Mouse (Mus musculus) megakaryocyte-erythroid progenitor cell, adult 5-6 weeks (primary cell): Measurements from ENCODE around the gene Casp9. TPM values are rescaled to one million over a fixed set of nuclear protein-coding genes. Genes with fewer than 3 reads are reported as not detected.
A peak's percentile ranks its signal among the peaks of the same experiment; 100 is the strongest.

Experiments
- ATAC-seq: replicated peaks from 2 replicates; pipeline ENCODE4 v1.8.0; 2016; ENCODE audit warnings: mild to moderate bottlenecking, inconsistent platforms; ENCODE audit not compliant: severe bottlenecking, poor library complexity, low FRiP score, low TSS enrichment
- total RNA-seq, 2 experiments: library from RNA; stranded (forward) in 1 of 2; stranded (reverse) in 1 of 2; fragments of 200-1000, 215-1000 nt in 1 of 2; fragments of >200 nt in 1 of 2; fragmentation: Nextera tagmentation in 1 of 2; gene quantifications; 2 replicates each; pipeline ENCODE4 v1.2.3; 2014 to 2017

Casp9 gene
- 16.5 and 17.0 TPM in 2 replicates for total RNA-seq (2014; fragmentation: Nextera tagmentation)
- total RNA-seq (2017): 11.4 and 18.1 TPM in 2 replicates

GRCm38 (mm10) chr4:141793282-141794151 lies at the start of gene Casp9:
Gene Casp9, plus strand, starts transcription at chr4:141793612.
- ATAC-seq: peak; percentile 77

DNA sequence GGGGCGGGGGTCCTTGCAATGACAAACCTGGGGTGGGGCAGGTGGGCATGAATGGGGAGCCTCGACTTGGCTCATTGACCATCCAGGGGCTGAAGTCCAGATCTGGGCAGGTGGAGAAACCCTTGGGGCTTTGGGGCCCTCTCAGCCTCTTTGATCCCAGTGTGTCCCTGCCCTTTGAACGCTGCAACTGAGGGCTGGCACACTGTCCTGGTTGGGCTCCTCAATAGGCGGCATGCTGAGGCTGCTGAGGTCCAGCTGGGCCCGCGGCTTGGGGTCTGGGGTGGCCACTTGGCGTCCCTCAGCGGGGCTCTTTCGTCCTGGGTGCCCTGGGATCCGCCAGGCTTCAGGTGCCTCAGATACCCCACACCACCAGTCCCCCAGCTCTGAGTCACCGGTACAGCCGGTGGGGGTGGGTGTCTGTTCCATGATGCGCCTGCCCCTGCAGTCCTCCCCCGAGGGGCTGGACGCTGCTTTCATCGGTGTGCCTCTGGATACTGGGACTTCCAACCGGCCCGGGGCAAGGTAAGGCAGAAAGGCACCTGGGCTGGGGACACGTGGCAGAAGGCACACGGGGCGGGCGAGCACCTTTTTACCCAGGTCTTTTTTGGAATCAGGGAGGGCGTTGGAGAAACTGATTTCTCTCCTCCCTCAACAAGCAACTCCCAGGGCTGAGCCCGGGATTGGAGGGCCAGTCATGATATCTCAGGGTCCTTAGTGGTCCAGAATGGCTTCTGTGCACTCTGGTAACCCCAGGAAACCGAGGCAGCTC lies 46.6 kb upstream of the Casp9 start, which contains the start of gene Agmat:
Agmat (plus strand) TSS at position 95 of the 769 bp plus-strand sequence.
- no peak for ATAC-seq

GRCm38 (mm10) chr4:141749557-141749956 lies 43.9 kb upstream of the Casp9 start:
- ATAC-seq: no peak

DNA sequence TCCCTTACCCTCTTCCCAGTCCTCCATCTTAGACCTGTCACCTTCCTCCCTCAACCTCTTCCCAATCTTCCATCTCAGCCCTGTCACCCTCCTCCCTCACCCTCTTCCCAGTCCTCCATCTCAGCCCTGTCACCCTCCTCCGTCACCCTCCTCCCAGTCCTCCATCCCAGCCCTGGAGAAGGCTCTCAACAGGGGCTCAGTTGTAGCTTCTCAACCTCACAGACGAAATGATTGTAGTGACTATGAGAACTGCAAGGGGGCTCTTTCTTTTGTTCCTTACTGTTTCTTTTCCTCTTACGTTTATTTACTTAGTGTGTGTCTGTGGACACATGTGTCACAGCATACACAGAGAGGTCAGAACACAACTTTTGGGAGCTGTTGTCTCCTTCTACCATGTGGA lies 42.6 kb upstream of the Casp9 start:
- ATAC-seq: no peak; the same call in 1 of the 2 replicates

DNA sequence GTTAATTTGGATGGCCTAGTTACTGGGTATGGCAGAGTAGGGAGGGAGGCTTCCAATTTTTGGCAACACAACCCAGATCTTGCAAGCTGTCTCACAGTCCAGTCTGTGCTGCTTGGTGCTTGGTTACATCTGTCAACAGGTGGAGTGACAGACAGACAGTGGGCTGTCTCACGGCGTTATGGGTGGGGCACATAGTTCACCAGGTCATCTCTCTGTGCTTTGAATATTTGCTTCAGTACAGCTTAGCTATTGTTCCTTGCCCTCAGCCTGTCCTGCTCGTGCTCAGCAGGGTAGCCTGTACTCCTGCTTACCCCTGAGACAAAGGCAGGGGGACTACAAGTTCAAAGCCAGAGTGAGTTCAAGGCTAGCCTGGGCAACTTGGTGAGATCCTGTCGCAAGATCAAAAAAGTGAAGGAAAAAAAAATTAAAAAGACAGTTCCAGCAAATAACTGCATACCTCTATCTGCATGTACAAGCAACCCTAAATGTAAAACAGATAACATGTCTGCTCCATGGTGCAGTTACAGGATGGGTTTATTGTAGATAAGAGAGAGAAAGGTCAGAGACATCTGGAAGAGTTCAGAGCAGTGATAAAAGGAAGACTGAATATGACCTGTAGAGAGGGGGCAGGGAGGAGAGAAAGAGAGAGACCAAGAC lies 41.9 kb upstream of the Casp9 start:
- ATAC-seq: peak; percentile 82

- ATAC-seq: peak; percentile 88
Measured at GRCm38 (mm10) chr4:141752076-141752421, 41.4 kb upstream of the Casp9 start.

DNA sequence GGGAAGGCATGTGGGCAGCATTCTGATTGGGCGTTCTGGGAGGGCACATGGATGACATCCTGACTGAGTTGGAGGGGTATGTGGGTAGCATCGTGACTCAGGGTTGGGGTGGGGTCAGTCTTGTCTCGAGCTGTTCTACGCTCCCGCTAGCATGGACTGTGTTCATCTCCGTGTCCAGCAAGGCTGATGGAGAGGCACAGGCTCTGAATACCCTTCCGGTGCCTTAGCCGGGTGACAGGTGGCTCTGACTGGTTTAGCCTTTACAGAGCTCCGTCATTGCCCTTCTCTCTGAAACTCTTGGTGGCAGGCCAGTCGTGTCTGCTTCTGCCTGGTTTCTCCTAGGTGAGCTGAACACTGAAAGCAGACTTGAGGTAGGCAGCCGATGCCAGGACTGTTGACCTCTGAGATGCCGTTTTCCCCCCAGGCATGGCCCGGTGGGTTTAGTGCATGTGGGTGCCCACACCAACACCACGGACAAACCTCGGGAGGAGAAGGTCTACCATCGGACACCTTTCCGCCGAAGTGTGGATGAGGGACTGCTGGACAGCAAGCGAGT lies 38.0 kb upstream of the Casp9 start:
- ATAC-seq: no peak

DNA sequence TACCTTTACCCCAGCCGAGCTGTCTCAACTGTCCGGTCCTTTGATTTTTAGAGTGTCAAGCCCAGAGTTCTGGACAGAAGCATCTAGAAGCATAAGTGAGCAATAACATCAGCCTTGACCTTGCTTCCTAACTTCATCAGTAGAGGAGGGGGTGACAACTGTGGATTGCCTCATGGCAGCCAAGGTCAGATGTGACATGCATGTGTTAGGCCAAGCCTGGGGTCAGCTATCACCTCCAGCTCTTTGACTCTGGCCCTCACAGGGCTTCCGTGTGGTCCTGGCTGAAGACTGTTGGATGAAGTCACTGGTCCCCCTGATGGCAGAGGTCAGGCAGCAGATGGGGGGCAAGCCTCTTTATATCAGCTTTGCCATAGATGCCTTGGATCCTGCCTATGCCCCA lies 36.3 kb upstream of the Casp9 start:
- no peak for ATAC-seq

DNA sequence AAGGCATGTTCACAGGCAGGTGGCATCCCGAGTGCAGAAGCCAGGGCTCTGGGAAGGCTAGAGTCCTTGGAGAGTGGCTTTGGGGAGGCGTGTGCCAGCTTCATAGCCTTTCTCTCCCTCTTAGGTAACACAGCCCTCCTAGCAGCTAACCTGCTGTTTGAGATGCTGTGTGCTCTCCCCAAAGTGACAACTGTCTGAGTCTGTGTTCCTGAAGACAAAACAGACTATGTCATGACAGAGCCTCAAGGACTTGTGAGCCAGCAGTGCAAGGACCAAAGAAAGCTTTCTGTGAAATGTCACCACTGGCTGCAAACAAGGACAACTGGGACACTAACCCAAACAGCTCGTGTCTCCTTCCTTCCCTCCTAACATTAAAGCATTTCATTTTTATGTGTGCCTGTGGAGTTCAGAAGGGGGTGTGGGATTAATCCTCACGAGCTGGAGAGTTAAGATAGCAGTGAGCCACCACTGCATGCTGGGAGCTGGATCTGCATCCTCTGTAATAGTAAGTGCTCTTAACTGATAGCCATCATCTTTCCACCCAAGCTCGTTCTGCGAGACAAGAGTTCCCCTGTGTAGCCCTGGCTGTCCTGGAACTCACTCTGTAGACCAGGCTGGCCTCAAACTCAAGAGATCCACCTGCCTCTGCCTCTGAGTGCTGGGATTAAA lies 34.4 kb upstream of the Casp9 start:
- ATAC-seq: peak; percentile 83

DNA sequence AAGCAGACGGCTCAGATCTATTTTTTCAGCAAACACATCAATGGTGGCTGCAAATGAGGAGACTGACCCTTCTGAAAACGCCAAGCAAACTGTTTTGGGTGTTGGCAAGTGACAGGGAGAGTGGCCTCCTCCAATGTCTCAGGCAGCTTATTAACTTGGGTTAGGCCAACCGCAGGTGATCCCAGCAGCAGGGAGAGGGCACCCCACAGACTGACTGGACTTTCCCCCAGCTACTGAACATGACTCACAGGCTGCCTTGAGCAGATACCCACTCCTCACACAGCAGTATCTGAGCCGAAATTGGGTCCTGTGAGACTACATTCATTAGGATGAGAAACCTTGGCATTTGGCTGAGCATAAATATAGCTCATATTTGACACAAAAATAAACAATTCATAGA lies 32.5 kb upstream of the Casp9 start:
- ATAC-seq: no peak

DNA sequence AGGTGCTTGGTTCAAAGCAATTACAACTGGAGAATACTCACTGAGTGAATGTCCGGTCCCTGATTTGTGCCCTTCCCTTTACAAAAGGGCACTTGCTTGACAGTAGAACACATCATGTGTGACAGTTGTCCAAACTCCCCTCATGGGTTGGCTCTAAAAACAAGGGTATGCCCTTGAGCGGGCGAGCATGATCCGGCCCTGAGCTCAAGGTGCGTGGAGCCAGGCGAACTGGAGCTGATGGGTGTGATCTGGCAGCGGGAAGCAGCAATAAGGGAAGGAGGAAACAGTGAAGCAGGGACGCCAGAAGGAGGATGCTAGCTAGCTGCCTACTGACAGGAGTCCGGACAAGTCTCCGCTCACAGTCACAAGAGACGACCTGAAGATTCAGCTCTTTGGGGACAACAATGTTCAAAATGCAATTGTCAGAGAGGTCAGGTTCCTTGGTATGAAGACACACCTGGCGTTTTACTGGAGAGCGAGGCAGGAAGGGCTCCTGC lies 31.3 kb upstream of the Casp9 start:
- ATAC-seq: no peak

- ATAC-seq: no peak
Measured at GRCm38 (mm10) chr4:141763476-141763875, 29.9 kb upstream of the Casp9 start.

GRCm38 (mm10) chr4:141765008-141765407 lies 28.4 kb upstream of the Casp9 start:
- ATAC-seq: no peak

DNA sequence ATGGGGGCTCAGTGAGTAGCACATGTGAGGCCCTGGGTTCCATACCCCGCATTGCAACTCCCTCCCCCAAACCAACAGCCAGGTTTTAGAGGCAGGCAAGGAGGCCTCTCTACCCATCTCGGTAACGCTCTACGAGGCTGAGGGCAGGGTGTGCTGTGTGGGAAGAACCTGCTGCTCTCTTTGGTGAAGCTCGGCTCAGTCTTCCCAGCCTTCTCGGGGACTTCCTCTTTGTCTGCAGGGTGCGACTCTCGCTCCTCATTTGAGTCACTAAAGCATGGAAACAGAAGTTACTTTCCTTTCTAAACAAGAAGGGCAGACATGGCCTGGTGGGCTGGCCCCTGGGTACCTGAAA lies 27.1 kb upstream of the Casp9 start:
- no peak for ATAC-seq

- 0 out of 2 replicates have a peak, but pooled peaks have one; percentile 0 for ATAC-seq
Measured at GRCm38 (mm10) chr4:141766668-141767352, 26.6 kb upstream of the Casp9 start.

DNA sequence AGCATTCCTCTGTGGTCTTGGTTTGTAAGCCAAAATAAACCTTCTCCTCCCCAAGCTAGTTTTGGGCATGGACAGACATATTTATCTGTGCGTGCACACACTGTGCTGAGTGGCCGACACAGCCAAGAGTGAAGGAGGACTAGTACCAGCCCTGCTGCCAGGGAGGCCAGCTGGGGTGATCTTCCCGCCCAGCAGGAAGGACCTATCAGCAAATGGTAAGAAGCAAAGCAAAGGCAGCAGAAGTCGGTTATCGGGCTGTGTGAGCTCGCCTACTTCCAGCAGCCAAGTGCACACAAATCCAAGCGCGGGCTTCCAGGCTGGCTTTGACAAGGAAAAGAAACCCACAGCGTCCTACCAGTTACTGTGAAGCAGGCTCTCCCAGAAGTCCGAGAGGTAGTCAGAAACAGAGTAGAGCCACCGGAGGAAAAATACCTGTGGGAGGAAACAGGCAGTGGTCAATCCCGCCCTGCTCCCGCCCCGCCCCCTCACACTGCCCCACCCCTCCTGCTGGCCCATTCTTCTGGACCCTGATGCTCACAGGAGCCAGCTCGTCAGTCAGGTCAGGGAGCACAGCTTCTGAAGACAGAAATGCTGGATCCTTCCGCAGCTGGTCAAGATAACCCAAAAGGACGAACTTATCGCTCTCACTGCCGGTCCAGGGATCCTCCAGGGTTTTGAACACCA lies 25.9 kb upstream of the Casp9 start:
- peak; percentile 93 for ATAC-seq

GRCm38 (mm10) chr4:141769501-141770160 lies 23.8 kb upstream of the Casp9 start:
- peak; percentile 17; the same call in 1 of the 2 replicates for ATAC-seq
